Mouse (Mus musculus): ENCODE data around the gene Fuz. TPM values are rescaled to one million over a fixed set of nuclear protein-coding genes. Genes with fewer than 3 reads are reported as not detected.
"Not testable (repeated sequence)": the region's sequence is repeated elsewhere in the genome, so short reads cannot be mapped to it uniquely, and the experiment has no call there.

Fuz gene
- polyA plus RNA-seq, 2 experiments from 2014 or later, result 7.3 to 19.3 TPM

- no peak for ATAC-seq
Observed at GRCm38 (mm10) chr7:44860576-44861428, 35.1 kb upstream of the Fuz start.

DNA sequence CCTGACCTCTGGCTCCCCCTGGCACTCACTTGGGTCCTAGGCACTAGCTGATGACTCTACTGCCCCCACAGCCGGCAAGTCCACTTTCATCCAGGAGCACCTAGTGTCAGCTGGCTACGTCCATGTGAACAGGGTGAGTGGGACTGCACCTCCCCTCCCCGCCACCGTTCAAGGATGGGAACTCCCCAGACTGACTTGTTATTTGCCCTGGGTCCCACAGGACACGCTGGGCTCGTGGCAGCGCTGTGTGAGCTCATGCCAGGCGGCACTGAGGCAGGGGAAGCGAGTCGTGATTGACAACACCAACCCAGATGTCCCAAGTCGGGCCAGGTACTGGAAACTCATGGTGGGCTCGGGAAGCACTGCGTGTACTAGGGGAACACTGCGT lies 34.5 kb upstream of the Fuz start:
- ATAC-seq, result no peak

GRCm38 (mm10) chr7:44862434-44862833 lies 33.4 kb upstream of the Fuz start:
- no peak for ATAC-seq

DNA sequence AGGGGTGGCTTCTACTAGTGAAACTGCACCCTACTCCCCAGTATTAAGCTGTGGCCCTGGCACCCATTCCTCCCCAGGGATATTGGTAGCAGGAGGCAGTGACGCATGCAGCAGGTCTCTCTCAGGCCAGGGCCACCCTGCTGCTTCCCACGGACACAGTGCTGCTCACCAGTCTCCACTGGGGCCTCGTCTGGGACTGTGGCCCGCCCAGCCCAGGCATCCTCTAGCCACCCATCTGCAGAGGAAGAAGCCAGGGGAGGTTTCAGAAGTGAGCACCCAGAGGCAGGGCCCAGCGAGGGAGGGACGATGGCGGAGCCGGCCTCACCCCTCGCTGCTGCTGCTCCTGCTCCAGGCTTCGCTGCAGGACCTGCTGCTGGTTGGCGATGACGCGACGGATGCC lies 32.7 kb upstream of the Fuz start:
- ATAC-seq, result no peak

DNA sequence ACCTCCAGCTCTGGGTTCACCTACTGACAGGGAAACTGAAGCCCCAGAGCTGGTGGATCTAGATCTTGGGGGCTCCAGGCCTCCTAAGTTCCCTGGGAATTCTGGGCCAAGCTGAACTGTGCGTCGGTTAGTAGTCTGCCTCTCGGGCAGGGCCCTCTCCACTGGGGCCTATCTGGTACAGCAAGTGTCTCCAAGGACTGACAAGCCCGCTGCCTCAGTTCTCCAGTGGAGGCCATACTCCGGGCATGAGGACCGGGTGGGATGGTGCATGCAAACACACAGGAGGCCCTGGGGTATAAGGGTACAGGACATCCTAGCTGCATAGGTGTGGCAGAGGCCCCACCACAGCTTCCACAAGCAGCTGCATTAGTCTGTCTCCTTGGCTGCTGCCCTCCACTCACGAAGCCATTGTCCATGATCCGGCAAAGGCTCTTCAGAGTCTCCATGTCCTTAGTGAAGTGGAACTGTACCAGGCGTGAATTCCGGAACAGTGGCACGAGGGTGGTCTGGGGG lies 31.8 kb upstream of the Fuz start:
- no peak for ATAC-seq

- ATAC-seq, result no peak
Observed at GRCm38 (mm10) chr7:44864595-44865542, 31.0 kb upstream of the Fuz start.

- no peak for ATAC-seq
Observed at GRCm38 (mm10) chr7:44866276-44867009, 29.4 kb upstream of the Fuz start.

DNA sequence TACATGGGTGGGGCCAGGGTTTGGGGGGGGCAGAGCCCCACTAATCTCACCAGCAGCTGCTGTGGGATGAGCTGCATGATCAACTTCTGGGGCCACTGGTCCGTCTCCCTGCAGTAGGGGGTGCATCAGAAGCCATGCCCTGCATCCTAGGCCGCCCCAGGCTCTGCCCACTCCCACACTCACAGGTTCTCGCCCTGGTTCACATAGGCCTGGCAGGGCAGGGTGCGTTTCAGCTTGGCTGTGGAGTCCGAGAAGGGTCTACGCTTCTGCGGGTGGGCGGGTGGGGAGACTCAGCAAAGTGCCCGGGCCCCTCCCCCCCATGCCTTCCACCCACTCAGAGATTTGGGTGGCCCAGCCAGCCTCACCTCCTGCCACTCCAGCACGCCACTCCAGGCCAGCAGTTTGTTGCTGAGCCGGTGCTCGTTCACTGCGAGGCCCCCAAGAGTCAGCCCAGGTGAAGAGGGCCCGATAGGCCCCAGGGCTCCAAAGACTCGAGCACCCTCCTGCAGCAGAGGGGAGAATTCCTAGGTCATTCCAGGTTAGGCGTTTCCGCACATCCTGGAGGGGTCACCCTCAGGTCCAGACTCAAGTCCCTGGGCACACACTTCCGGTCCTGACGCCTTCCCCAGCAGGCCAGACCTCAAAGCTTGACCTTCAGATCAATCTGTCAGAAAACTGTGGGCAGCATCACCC lies 28.7 kb upstream of the Fuz start:
- ATAC-seq, result no peak

DNA sequence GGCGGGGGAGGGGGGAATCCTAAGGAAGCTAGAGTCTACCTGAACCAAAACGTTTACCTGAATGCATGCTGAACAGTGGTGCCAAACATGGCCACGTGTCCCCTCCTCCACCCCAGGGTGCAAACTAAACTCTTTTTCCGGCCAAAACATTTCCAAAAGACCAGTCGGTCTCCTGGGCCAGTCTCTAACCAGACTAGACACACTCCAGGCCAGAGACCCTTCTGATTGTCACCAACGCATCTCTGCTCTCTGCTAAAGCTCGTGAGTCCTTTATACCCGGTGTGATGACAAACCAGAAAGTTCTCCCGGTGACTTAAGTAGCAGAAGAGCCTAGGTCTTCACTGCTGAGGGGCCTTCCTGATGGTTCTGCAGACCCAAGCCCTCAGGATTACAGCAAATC lies 28.1 kb upstream of the Fuz start:
- no peak for ATAC-seq

GRCm38 (mm10) chr7:44868465-44868864 lies 27.4 kb upstream of the Fuz start:
- no peak for ATAC-seq

DNA sequence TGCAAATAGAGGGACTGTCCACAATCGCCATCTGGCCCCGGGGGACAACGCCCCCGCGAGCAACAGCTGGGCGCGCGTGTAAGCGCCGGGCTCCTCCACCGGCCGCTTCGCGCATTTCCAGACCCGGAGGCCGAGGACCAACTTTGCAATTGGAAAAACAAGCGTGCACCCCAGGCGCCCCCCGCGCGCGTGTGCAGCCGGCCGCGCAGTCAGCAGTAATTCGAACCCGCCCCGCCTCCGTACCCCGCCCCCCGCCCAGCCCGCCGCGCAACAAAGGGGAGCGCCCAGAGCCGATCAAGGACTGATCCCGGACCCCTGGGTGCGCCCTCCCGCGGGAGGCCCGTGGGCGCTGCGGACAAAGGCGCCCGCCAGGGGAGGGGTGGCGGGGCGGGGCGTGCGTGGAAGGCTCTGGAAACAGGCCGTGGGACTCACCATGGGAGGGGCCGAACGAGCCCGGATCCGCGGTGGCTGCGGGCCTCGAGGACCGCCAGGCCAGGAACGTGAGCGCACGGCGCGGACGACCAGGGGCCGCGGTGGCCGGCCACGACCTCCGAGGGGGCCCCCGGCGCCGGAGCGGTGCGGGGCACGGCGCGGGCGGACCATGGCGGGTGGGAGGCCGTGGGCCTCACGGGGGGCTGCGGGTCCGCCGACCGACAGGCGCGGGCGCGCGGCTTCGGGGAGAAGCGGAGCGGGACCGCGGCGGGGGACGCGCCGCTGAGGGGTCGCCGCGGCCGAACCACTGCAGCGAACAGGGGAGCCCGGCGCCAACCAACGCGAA lies 26.8 kb upstream of the Fuz start:
- ATAC-seq, result peak; percentile 21

GRCm38 (mm10) chr7:44869697-44870528 lies 26.0 kb upstream of the Fuz start, which contains the start of gene Ptov1:
TSS of gene Ptov1 (minus strand) at chr7:44869788.
- peak; percentile 81 for ATAC-seq

- ATAC-seq, result no peak
Observed at GRCm38 (mm10) chr7:44870614-44871013, 25.3 kb upstream of the Fuz start.

GRCm38 (mm10) chr7:44871181-44871580 lies 24.7 kb upstream of the Fuz start:
- no peak for ATAC-seq

- ATAC-seq, result not testable (repeated sequence)
Observed at GRCm38 (mm10) chr7:44871774-44872173, 24.1 kb upstream of the Fuz start.

DNA sequence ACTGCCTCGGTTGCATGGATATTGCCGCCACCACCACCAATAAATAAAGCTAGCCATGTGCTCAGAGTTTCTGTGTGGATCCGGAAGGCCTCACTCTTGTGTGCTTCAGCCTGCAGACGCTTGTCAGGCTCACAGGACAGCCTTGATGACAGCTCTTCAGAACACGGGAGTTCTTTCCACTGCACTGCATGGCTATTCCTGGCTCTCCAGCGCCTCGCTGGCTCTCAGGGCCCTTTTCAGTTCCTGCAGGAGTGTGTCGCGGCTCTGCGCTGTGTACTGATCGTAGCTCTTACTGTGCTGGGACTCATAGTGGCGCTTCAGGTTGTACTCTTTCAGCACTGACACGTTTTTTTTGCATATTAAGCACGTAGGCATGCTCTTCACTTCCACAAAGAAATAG lies 18.0 kb upstream of the Fuz start:
- no peak for ATAC-seq

- ATAC-seq, result no peak
Observed at GRCm38 (mm10) chr7:44883036-44883435, 12.8 kb upstream of the Fuz start.

- no peak for ATAC-seq
Observed at GRCm38 (mm10) chr7:44884637-44885036, 11.2 kb upstream of the Fuz start.

DNA sequence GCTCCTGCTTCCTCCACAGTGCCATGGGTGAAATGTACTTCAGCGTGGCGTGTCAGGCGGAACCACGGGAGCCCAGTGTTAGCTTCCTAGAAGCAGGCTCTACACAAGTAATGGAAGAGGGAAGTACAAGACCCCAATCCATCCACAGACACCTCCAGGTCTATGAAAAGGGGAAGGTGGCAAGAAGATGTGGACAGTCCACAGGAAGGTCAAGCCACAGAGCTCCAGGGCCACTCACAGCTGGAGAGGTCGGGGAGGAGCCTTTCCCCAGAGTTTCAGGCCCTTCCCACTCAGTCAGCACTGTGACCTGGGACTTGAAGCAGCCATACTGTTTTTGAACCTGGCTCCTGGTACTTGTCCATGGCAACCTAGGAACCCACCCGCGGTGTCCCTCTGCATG lies 8.9 kb upstream of the Fuz start:
- ATAC-seq, result no peak

Measured in activated CD4-positive, CD25-positive, alpha-beta regulatory T cell, adult 4 months (primary cell).